Mouse (Mus musculus): ENCODE data around the gene Xpr1. TPM values are rescaled to one million over a fixed set of nuclear protein-coding genes. Genes with fewer than 3 reads are reported as not detected.

Xpr1 gene
- total RNA-seq, 2 experiments from 2014 or later = 83.8 to 84.8 TPM

DNA sequence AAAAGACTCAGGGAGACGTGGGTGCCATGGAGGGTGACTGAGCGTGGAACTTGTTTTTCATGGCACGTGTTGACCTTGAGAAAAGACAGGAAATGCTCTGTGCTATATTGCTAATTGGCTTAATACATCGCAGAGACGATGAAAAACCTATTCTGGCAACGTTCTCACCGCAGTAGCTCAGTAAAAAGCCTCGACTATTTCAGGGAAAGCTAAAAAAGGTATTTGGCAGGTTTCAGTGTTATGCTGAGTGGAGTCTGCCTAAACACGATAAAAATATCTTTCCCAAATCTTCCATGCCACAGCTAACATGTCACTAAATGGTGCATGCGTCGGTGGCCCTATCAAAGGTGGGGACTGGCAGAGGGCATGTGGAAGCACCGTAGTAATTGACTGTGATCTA is 164.1 kb downstream of the Xpr1 start:
- DNase-seq (ENCODE audit: low spot score in 2 of 2) = no peak

DNA sequence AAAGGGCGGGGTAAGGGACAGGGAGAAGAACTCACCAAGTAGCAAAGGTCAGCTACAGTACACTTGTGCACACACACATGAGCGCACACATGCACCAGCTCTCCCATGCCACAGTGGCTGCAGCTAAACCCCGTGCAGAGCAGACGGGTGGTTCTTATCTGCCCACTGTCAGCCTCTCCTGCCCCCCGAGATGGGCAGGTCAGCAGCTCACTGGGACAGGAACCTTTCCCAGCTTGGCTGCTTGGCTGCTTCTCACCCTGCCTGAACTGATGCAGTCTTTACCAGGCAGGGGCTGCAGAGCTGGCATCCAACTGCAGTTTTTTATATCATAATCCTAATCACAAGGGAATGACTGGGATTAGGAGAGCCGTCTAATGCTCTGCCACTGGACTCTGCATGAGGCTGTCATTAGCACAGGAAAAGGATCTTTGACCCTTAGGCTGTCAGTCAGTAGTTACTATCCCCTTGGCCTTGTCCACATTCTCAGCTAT is 164.5 kb downstream of the Xpr1 start:
- DNase-seq (ENCODE audit: low spot score in 2 of 2) = no peak

DNA sequence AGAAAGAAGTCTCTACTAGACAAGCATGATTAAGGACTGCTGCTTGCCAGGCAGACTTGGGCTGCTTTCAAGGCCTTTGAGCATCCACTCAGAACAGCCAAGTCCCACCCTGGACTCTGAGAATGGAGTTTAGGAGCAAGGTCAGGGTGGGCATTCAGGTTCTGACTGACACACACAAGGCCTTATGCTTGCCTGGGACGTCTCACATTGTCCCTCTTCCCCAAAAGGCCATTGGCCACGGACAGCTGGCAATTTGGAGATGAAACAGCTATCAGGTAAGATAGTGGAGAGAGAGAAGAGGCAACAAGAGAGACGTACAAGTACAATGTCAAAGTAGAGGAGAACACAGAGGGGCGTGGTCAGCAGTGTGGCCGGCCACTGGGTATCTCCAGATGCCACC is 165.6 kb downstream of the Xpr1 start:
- no peak for DNase-seq (ENCODE audit: low spot score in 2 of 2)

DNA sequence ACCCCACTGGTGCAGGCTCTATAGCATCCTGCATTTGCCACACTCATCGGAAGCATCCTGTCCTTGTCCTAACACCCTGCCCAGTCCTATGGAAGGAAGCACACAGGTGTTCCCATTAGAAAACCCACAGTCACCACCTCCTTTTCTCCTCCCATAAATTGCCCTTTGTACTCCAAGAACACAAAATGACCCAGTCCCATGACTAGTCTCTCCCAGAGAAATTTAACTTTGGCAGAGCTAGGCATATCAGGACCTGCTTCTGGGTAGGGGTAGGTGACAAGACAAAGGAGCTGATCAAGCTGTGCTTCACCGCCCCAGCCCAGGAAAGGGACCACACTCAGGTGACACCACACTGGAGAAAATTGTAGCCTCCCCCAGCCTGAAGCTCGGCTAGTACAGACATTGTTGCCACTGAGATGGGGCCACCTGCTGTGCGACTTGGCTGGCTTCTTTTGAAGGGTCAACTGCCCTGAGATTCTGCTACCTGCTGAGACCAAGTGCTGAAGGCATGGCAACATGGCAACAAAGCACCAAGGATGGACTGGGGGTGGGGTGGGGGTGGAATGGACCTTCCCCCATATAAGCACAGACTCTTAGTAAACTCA is 166.6 kb downstream of the Xpr1 start:
- no peak for DNase-seq (ENCODE audit: low spot score in 2 of 2)

DNA sequence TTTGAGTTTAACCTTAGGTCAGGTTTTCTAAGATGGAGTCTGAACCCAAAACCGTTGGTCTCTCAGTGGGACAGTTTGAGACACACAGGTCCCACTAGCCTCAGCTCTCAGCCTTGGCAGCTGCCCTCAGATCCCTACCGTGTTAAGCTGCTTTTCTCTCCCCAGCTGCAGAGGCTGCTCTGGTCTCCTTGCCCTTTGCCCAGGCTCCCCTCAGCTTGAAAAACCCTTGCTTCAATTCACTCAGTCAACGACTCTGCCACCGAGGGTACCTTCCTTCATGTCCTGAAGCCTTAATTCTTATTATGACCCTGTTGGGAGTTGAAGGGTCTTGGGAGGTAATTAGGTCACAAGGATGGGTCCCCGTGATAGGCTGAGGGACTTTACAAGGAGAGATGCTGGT is 167.3 kb downstream of the Xpr1 start:
- DNase-seq (ENCODE audit: low spot score in 2 of 2) = no peak

DNA sequence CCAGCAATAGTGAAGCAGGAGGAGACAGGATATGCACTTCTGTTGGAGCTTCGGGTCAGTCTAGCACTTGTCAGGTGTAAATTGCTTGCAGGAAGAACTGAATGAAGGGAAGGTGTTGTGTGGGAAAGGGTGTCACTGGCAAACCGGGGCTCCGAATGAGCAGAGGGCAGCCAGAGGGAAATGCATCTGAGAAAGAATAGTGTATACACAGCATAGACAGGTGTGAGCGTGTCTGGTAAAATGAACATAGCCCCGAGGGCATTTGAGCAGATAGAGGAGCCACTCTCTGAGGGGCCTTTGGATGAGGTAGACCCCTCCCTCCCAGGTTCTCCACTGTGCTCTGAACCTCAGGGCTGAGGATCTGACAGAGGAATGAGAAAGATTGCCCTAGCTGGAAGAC is 169.2 kb downstream of the Xpr1 start:
- DNase-seq (ENCODE audit: low spot score in 2 of 2) = no peak

DNA sequence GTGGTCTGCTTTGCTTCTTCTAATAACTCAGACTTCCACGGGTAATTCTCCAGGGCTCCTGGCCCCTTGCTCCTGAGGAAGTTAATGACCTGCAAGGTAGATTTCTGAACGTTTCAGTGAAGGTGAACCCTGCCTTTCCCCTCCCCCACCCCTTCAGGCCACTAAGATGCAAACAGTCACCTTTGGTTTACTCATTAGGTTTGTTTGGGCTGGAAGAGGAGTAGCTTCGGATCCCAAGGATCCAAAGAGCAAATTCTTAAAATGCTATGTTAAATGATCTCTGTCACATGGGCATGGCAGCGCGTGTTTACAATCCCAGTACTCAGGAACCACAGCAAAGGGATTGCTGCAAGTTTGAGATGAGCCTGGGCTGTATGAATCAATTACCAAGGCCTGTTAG is 169.8 kb downstream of the Xpr1 start:
- DNase-seq (ENCODE audit: low spot score in 2 of 2) = no peak

DNA sequence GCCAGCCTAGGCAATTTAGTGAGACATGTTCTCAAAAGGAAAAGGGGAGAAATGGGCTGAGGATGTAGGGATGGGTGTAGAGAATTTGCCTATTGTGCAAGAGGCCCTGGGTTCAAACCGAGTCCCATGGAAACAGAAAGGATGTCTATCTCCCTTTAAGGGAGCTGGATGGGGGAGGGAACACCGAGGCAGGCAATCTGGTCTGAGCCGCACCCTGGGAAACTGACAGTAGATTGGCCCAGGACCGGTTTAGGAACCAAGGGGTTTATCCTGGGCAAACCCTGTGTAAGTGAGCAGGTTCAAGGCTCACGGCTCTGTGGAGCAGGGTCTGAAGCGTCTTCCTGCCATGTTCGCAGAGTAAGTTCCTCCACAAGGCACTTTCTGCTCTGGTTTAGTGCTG is 171.7 kb downstream of the Xpr1 start:
- DNase-seq (ENCODE audit: low spot score in 2 of 2) = no peak

DNA sequence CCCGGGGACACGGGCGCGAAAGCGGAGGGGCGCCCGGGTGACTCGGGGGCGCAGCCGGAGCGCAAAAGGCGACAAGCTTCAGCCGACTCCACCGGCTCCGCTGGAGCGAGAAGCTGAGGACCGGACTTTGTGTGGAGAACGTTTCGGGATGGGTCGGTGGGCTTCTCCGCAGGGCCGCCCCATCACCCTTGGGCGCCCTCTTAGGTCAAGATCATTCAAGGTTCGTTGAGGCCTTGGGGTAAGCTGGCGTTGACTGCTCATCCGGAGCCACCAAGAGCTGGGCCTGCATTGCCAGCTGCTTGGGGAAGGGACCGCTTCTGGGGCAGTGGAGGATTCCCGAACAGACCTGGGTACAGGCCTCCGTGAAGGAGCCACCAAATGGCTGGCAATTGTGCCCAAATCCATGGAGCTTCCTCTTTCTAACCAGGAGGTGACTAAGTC is 172.4 kb downstream of the Xpr1 start:
- no peak for DNase-seq (ENCODE audit: low spot score in 2 of 2)

DNA sequence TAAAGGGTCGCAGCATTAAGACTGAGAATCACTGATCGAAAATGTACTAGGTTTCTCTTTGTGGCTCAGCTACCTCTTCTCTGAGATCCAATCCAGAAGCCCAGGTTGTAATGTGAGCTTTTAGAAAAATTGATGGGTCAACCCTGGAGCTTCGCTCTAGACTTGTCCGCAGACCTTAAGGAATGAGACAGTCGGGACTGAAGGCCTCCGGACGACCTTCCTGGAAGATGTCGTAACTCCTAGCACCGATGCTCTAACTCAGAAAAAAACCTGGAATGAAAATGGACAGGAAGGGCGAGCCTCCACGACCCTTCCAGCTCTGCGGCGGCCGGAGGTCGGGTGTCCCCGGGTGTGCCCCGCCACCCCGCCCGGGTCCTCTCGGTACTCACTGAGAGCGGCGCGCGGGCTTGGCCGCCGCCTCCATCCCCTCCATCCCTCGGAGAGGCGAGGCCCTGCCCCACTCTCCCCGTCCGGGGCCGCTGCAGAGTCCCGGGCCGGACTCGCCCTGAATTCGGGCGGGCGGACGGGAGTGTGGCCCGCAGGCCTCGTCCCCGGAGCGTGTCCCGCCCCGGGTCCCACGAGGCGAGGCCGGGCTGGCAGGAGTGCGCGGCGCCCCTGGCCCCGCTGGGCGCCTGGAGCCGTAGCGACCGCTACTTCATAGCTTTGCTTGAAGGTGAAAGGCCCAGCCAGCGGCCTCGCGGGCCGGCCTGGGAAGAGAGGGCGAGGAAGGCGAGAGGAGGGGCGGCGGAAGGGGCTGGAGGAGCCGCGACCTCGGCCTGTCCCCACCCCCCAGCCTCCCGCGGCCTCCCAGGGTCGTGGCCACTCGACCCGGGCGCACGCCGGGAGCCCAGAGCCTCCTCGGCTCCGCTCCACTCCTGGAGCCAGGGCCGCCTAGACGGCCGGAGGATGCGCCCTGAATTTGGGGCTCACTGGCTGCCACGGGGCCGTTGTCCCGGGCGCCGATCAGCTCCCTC is 173.1 kb downstream of the Xpr1 start, which contains the start of gene BC034090:
BC034090 (minus strand) TSS at position 648 of the 974 bp plus-strand sequence.
- DNase-seq (ENCODE audit: low spot score in 2 of 2) = no peak

DNA sequence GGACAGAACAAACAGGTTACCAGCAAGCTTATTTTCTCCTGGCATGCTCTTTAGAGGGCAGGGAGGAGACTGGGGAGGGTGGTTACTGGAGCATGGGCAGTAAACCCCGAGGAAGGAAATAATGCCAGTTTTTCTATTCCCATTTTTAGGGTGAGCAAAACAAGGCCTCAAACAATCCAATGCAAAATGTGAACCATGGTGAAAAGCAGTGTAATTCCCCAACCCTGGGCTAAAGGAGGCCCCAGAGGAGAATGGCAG is 174.8 kb downstream of the Xpr1 start:
- DNase-seq (ENCODE audit: low spot score in 2 of 2) = no peak

DNA sequence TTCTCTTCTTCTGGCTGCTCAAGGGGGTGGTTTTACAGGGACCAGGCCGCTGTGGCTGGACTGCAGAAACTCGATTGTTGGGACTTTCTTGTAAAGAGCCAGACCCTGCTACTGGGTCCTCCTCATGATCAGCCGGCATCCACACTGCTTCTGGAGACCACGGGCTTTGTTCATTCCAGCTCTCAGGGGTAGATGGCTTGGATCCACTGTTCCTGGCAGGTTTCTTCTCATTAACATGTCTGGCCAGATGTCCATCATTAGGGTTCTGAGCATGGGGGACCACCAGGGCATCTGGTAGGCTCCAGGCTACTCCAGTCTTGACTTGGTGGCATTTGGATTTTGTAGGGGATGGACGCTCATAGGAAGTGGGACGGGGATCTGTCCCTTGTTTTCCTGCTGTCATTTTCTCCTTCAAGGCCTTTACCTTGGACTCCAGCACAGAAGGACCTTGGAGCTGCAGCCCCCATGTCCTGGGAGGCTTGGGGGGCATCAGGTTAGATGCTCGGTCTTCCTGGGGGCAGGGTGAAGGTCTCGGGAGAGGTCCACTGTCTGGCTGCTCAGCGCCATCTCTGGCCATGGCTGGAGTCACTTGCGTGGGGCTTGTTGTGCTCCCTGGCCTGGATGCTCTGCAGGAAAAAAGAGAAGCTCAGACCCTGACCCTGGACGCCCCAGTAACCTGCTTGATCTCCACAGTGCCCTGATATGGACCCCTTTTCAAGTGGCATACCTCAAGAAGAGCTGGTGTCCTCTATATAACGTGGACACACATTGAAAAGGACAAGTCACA is 175.3 kb downstream of the Xpr1 start:
- no peak for DNase-seq (ENCODE audit: low spot score in 2 of 2)

DNA sequence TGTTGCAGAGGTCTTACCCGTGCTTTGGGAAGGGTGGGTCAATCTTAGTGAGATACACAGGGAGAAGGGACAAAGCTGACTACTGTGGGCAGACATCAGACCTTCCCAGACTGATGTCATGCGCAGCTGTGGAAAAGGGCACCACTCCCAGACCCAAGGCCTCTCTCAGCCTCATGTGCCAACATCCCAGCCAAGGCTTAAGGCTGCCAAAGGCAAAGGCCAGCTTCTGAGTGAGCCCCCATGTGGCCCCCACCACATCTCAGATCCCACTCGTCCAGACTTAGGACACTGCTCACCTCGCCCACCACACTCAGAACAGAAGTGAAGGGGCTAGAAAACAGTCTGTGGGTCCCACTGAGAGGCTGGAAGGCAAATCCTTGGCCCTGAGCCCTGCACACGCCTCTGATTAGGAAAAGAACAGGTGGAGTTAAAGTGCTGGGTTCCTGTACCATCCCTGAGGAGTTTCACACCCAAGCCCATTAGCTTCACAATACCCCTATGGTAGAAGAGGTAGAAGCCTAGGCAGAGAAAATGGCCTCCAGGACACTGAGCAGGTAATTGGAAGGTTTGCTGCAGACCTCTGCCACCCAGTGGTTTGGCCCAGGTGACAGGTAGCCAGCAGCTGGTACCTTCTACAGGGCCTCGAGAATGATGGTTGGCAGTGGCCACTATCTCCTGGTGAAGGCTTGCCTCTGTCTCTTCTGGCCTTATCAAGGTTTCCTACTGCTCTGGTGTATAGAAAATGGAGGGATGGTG is 177.1 kb downstream of the Xpr1 start:
- no peak for DNase-seq (ENCODE audit: low spot score in 2 of 2)

DNA sequence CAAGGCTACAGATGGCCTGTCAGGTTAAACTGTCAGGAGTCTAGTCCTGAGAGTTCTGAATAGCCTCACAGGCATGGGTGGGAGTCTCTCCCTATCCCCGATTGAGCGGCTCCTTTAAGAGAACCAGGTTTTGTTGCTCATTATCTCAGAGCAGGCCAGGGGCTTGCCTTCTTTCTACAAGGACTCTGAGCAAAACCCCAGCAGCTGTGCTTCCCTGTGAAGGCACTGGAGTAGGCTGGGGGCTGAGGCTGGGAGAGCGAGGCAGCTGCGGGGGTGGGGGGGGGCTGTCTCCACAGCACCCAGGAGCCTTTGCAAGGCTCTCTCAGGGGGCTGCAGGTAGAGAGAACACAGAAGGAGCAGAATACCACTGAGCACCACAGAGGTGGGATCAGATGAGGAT is 178.0 kb downstream of the Xpr1 start:
- DNase-seq (ENCODE audit: low spot score in 2 of 2) = no peak

DNA sequence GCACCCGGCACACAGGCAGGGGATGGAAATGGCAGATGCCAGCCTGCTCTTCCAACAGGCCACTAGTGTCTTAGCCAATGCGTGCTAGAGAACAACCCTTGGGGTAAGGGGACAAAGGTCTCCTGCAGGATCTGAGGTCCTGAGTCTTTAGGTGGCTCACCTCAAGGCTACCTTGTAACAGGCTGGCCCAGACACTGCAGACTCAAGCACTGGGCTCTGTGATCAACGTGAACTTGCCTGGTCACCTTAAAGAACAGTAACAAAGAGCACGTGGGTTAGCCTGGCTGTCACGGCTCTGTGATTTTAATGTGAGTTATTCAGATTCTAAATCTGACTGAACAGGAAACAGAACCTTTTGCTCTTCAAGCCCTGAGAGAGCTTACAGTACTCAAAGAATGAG is 179.1 kb downstream of the Xpr1 start:
- DNase-seq (ENCODE audit: low spot score in 2 of 2) = no peak

DNA sequence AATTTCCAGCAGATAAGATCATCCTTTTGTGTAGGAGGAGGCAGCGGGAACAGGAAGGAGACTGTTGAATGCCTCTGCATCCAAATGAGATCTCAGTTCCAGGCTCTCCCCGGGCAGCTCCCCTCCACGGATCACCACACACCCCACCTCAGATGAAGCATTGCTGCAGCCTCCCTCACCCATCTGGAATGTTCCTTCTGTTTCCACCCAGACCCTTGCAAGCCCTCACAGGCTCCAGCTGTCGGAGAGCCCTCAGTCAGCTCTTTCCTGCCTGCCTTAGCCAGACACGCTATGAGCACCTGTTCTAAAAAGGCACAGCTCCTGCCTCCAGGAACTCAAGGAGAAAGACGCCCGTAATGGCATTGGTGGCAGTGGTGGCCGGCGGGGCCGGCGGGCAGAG is 179.8 kb downstream of the Xpr1 start:
- DNase-seq (ENCODE audit: low spot score in 2 of 2) = peak in 1 of 2 experiments; percentile 64

DNA sequence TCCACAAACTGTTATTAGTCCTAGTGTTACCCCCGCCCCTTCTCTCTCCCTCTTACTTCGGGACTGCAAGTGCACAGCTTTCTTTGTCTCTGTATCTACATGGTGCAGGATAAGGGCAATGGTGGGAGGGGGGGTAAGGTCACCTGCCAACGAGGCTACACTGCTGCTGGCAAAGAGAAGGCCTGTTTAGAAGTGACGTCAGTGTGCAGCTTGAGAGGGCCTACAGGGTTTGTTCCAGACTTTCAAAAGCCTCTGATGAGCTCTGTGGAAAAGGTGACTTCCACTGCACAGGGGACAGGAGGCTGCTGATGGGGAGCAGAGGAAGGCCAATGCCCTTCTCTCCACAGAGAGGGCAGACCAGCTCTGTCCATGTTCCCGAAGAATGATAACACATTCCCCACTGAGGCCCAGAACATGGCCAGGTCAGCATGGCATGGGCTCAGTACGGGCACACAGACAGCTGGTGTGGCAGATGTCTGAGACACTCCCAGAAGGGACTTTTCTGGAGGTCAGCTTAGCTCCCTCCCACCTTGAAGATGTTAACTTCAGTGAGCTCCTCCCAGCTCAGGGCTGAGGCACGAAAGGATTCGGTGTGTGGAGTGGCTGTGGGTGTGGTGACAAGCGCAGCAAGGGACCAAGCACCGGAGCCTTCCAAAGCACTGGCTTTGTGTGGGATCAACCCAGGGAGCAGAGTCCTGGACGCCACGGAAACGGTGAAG is 180.8 kb downstream of the Xpr1 start:
- no peak for DNase-seq (ENCODE audit: low spot score in 2 of 2)

DNA sequence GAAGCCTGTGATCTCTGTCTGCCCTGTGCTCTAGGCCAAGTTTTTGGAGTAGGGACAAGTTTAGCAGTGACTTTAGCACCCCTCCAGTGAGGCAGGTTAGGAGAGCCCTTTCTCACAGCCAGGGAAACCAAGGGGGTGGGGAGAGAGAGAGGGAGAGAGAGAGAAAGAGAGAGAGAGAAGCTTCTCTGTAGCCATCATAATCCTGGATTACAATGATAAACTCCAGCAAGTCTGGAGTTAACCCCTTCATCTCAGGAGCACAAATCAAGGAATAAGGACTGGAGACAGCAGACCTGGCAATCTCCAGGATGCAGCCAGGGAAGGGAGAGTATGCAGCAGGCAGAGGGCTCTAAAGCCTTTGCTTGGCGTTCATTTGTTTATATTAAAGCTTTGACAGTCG is 181.6 kb downstream of the Xpr1 start:
- DNase-seq (ENCODE audit: low spot score in 2 of 2) = no peak

DNA sequence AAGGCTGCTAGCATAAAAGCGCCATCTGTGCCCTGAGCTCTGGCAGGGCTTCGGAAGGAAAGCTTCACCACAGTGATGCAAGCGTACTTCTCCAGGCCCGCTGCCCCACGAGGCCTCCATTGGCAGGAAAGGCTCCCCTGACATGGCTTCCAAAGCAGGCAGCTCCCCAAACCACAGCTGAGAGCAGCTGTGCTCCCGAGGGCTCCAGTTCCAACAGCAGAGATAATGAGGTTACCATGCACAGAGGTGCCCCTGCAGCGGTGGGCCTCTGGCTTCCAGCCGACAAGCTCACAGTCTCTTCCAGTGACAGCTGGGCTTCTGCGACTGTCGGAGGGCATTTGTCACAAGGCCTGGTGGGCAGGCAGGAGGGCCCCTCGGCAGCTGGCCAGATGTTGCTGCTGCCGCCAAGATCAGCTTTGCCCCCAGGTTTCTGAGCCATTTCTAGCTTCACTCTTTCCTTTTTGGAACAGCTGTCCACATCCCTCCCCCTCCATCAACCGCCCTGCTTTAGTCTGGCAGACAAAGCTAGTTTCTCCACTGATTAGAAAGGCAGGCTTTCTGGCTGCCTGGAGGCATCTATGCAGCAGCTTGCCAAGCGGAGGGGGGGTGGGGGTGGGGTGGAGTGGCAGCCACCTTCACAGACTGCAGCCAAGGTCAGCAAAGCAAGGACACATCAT is 183.1 kb downstream of the Xpr1 start:
- DNase-seq (ENCODE audit: low spot score in 2 of 2) = no peak

DNA sequence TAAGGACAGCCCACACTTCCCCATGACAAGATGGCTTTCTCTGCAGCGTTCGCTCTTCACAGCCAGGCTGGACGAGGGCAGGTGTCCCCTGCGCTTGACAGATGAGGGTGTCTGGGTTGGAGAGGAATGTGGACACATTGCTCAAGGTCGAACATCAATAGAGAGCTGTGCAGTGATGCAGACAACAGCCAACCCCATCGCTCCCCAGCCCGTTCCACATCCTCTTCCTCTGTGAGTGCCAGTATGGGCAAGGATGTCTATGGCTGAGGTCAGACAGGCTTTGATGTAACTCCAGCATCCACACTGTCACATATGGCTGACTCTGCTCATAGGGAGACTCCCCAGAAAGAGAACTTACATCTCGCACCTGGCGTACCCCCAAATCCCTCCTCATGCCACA is 183.8 kb downstream of the Xpr1 start:
- DNase-seq (ENCODE audit: low spot score in 2 of 2) = no peak

All from left cerebral cortex, adult 18-20 months (tissue).